Mouse (Mus musculus): ENCODE results near the gene Klhdc9. TPM values are rescaled to one million over a fixed set of nuclear protein-coding genes. Genes with fewer than 3 reads are reported as not detected.
A peak's percentile ranks its signal among the peaks of the same experiment; 100 is the strongest.

The Klhdc9 gene
- polyA plus RNA-seq (2015; fragmentation: Nextera tagmentation; extraction: Ambion mirVana), result 0.65 and 0.76 TPM in 2 replicates

- ATAC-seq (ENCODE audit: extremely low read depth, insufficient number of reproducible peaks, low FRiP score, low TSS enrichment), result peak; percentile 74; the same call in 1 of the 2 replicates
- Histone ChIP-seq H3K9ac (peak within 1 kb of the TSS; percentile 82), H3K9me3 (0 out of 2 replicates have a peak, but pooled peaks cover 3% of the 10 kb centered on the region), H3K4me2 (peak within 1 kb of the TSS; percentile 84), H3K27ac (replicated peaks) (peak within 1 kb of the TSS; percentile 55; the same call in 1 of the 2 replicates), H3K36me3 (peaks cover 34% of the 10 kb centered on the region), H3K27me3 (replicated peaks) (no peaks in the 10 kb centered on the region), H3K4me1 (peaks cover 14% of the 10 kb centered on the region), H3K4me3 (peak within 1 kb of the TSS; percentile 65)
- WGBS, result 1% methylated on average over 21 of the region's 21 CpGs
Measured at GRCm38 (mm10) chr1:171360656-171361055, at the start of gene Klhdc9. Gene Klhdc9 (minus strand): TSS chr1:171360798.

GRCm38 (mm10) chr1:171410231-171410630 is 49.6 kb upstream of the Klhdc9 start:
- ATAC-seq (ENCODE audit: extremely low read depth, insufficient number of reproducible peaks, low FRiP score, low TSS enrichment), result no peak
- H3K36me3 ChIP-seq, result peaks cover 12% of the 10 kb centered on the region
- 74% methylated on average over 1 of the region's 1 CpGs for WGBS
- H3K27me3 ChIP-seq (replicated peaks), result peaks cover 22% of the 10 kb centered on the region
- no peak overlapping the region for H3K4me3 ChIP-seq
- no peak overlapping the region for H3K9ac ChIP-seq
- no peak overlapping the region for H3K4me2 ChIP-seq
- no peaks in the 10 kb centered on the region for H3K9me3 ChIP-seq
- peaks cover 24% of the 10 kb centered on the region for H3K4me1 ChIP-seq
- H3K27ac ChIP-seq (replicated peaks), result no peak overlapping the region

- ATAC-seq (ENCODE audit: extremely low read depth, insufficient number of reproducible peaks, low FRiP score, low TSS enrichment), result no peak
- H3K4me3 ChIP-seq, result no peak overlapping the region
- no peaks in the 10 kb centered on the region for H3K36me3 ChIP-seq
- H3K4me2 ChIP-seq, result no peak overlapping the region
- H3K27me3 ChIP-seq (replicated peaks), result peaks cover 22% of the 10 kb centered on the region
- no peak overlapping the region for H3K9ac ChIP-seq
- 71% methylated on average over 5 of the region's 5 CpGs for WGBS
- H3K9me3 ChIP-seq, result no peaks in the 10 kb centered on the region
- 0 out of 2 replicates have a peak, but pooled peaks cover under 1% of the 10 kb centered on the region for H3K4me1 ChIP-seq
- H3K27ac ChIP-seq (replicated peaks), result no peak overlapping the region
Measured at GRCm38 (mm10) chr1:171407263-171407662, 46.7 kb upstream of the Klhdc9 start.

- H3K36me3 ChIP-seq, result no peaks in the 10 kb centered on the region
Measured at GRCm38 (mm10) chr1:171402991-171403390, 42.4 kb upstream of the Klhdc9 start.

GRCm38 (mm10) chr1:171401821-171402220 is 41.2 kb upstream of the Klhdc9 start:
- Histone ChIP-seq H3K36me3 (no peaks in the 10 kb centered on the region), H3K9ac (no peak overlapping the region), H3K4me3 (no peak overlapping the region), H3K4me1 (no peaks in the 10 kb centered on the region), H3K9me3 (no peaks in the 10 kb centered on the region), H3K4me2 (no peak overlapping the region), H3K27me3 (replicated peaks) (no peaks in the 10 kb centered on the region), H3K27ac (replicated peaks) (no peak overlapping the region)
- no peak for ATAC-seq (ENCODE audit: extremely low read depth, insufficient number of reproducible peaks, low FRiP score, low TSS enrichment)
- WGBS, result 84% methylated on average over 4 of the region's 4 CpGs

More at GRCm38 (mm10) chr1:171402991-171403390, 42.4 kb upstream of the Klhdc9 start:
- Histone ChIP-seq H3K4me1 (no peaks in the 10 kb centered on the region), H3K9ac (no peak overlapping the region), H3K27ac (replicated peaks) (no peak overlapping the region), H3K27me3 (replicated peaks) (peaks cover 8% of the 10 kb centered on the region; the same call in 1 of the 2 replicates), H3K4me3 (no peak overlapping the region), H3K4me2 (no peak overlapping the region), H3K9me3 (no peaks in the 10 kb centered on the region)
- no peak for ATAC-seq (ENCODE audit: extremely low read depth, insufficient number of reproducible peaks, low FRiP score, low TSS enrichment)
- 77% methylated on average over 8 of the region's 9 CpGs for WGBS

GRCm38 (mm10) chr1:171390101-171390500 is 29.5 kb upstream of the Klhdc9 start:
- ATAC-seq (ENCODE audit: extremely low read depth, insufficient number of reproducible peaks, low FRiP score, low TSS enrichment), result no peak
- H3K36me3 ChIP-seq, result no peaks in the 10 kb centered on the region
- 84% methylated on average over 4 of the region's 4 CpGs for WGBS
- H3K9me3 ChIP-seq, result no peaks in the 10 kb centered on the region
- 0 out of 2 replicates have a peak, but pooled peaks cover 12% of the 10 kb centered on the region for H3K27me3 ChIP-seq (replicated peaks)
- H3K4me1 ChIP-seq, result no peaks in the 10 kb centered on the region
- no peak overlapping the region for H3K4me3 ChIP-seq
- no peak overlapping the region for H3K9ac ChIP-seq
- H3K4me2 ChIP-seq, result no peak overlapping the region
- no peak overlapping the region for H3K27ac ChIP-seq (replicated peaks)

- Histone ChIP-seq H3K9me3 (no peaks in the 10 kb centered on the region), H3K4me3 (0 out of 2 replicates have a peak within 1 kb of the TSS, but pooled peaks have one; percentile 6), H3K27me3 (replicated peaks) (peaks cover 15% of the 10 kb centered on the region), H3K4me2 (no peak within 1 kb of the TSS), H3K4me1 (no peaks in the 10 kb centered on the region), H3K9ac (no peak within 1 kb of the TSS), H3K27ac (replicated peaks) (no peak within 1 kb of the TSS), H3K36me3 (no peaks in the 10 kb centered on the region)
- WGBS, result 64% methylated on average over 15 of the region's 15 CpGs
- no peak for ATAC-seq (ENCODE audit: extremely low read depth, insufficient number of reproducible peaks, low FRiP score, low TSS enrichment)
Measured at GRCm38 (mm10) chr1:171388376-171389102, 27.9 kb upstream of the Klhdc9 start, which contains the start of gene Arhgap30. Gene Arhgap30 (plus strand): TSS chr1:171388954.

GRCm38 (mm10) chr1:171387099-171387498 is 26.5 kb upstream of the Klhdc9 start:
- H3K4me2 ChIP-seq, result peak overlapping the region; percentile 62
- no peaks in the 10 kb centered on the region for H3K36me3 ChIP-seq
- peak overlapping the region; percentile 65; the same call in 1 of the 2 replicates for H3K9ac ChIP-seq
- H3K4me3 ChIP-seq, result peak overlapping the region; percentile 33
- no peaks in the 10 kb centered on the region for H3K9me3 ChIP-seq
- H3K4me1 ChIP-seq, result no peaks in the 10 kb centered on the region
- WGBS, result 12% methylated on average over 6 of the region's 6 CpGs
- H3K27ac ChIP-seq (replicated peaks), result no peak overlapping the region
- no peak for ATAC-seq (ENCODE audit: extremely low read depth, insufficient number of reproducible peaks, low FRiP score, low TSS enrichment)
- H3K27me3 ChIP-seq (replicated peaks), result peaks cover 14% of the 10 kb centered on the region

- no peak for ATAC-seq (ENCODE audit: extremely low read depth, insufficient number of reproducible peaks, low FRiP score, low TSS enrichment)
- no peak overlapping the region for H3K4me3 ChIP-seq
- H3K27me3 ChIP-seq (replicated peaks), result peaks cover 29% of the 10 kb centered on the region
- 59% methylated on average over 9 of the region's 9 CpGs for WGBS
- H3K9me3 ChIP-seq, result no peaks in the 10 kb centered on the region
- H3K9ac ChIP-seq, result no peak overlapping the region
- H3K4me2 ChIP-seq, result no peak overlapping the region
- H3K27ac ChIP-seq (replicated peaks), result no peak overlapping the region
- no peaks in the 10 kb centered on the region for H3K36me3 ChIP-seq
- H3K4me1 ChIP-seq, result peaks cover 3% of the 10 kb centered on the region
Measured at GRCm38 (mm10) chr1:171385171-171385570, 24.6 kb upstream of the Klhdc9 start.

GRCm38 (mm10) chr1:171384361-171384760 is 23.8 kb upstream of the Klhdc9 start:
- Histone ChIP-seq H3K9me3 (no peaks in the 10 kb centered on the region), H3K27ac (replicated peaks) (no peak overlapping the region), H3K27me3 (replicated peaks) (peaks cover 36% of the 10 kb centered on the region), H3K36me3 (no peaks in the 10 kb centered on the region), H3K4me1 (peaks cover 10% of the 10 kb centered on the region), H3K4me3 (no peak overlapping the region), H3K4me2 (no peak overlapping the region), H3K9ac (no peak overlapping the region)
- no peak for ATAC-seq (ENCODE audit: extremely low read depth, insufficient number of reproducible peaks, low FRiP score, low TSS enrichment)
- WGBS, result 66% methylated on average over 9 of the region's 9 CpGs

- Histone ChIP-seq H3K9me3 (no peaks in the 10 kb centered on the region), H3K4me3 (no peak overlapping the region), H3K4me2 (no peak overlapping the region), H3K9ac (no peak overlapping the region), H3K27ac (replicated peaks) (no peak overlapping the region), H3K4me1 (peaks cover 12% of the 10 kb centered on the region), H3K27me3 (replicated peaks) (peaks cover 39% of the 10 kb centered on the region), H3K36me3 (no peaks in the 10 kb centered on the region)
- ATAC-seq (ENCODE audit: extremely low read depth, insufficient number of reproducible peaks, low FRiP score, low TSS enrichment), result no peak
- WGBS, result 75% methylated on average over 11 of the region's 11 CpGs
Measured at GRCm38 (mm10) chr1:171382096-171382620, 21.6 kb upstream of the Klhdc9 start.

All from heart, embryonic 13.5 days (tissue).